Mouse (Mus musculus): Measurements from ENCODE around the gene Vamp1. TPM values are rescaled to one million over a fixed set of nuclear protein-coding genes. Genes with fewer than 3 reads are reported as not detected.

Gene Vamp1
- 10 to 100 TPM; 16.4 to 32.8 TPM for total RNA-seq (2021)
- long read RNA-seq, experiment 1, partial matches to known transcripts, result 1 of 10 reads
- long read RNA-seq, experiment 1, other reads (novel, unspliced or antisense), result 7 of 10 reads
- long read RNA-seq, experiment 2, partial matches to known transcripts, result 1 of 9 reads
- long read RNA-seq, experiment 2, other reads (novel, unspliced or antisense), result 7 of 9 reads

DNA sequence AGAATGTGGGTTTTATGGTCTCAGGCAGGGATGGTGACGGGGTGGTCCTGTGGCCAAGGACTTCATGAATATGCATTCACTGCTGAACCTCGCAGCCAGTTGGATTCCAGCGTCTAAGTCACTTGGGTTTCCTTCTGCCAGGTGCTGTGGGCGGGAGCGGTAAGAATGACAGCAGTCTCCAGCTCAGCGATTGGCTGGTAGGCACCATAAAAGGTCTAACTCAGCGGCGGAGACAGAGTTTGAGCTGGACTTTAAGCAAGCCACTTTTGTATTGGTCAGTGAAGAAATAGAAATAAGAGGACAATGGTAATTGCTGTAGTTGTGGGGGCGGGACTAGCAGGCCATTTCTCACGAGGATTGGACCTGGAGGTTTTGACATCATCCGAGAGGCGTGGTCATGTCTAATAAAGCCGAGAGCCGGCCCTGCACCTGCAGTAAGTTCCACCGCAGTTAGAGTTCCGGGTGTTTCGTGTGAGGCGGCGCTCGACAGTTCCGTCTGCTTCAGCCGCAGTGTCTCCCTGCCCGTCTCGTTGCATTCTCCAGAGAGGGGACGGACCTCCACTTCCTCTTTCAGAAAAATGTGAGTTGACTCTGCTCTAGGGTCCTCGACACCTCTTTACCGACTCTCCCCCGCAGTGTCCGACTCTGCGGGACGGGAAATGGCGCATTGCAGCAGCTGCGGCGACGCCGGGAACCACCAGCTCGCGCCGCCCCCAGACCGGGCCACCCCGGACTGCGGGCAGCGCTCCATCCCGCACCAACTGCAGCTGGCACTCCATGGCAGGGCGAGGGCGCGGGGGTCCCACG is at the start of gene Vamp1:
Vamp1 (plus strand) TSS at position 404 of the 807 bp plus-strand sequence.
- peak; percentile 96 for DNase-seq

DNA sequence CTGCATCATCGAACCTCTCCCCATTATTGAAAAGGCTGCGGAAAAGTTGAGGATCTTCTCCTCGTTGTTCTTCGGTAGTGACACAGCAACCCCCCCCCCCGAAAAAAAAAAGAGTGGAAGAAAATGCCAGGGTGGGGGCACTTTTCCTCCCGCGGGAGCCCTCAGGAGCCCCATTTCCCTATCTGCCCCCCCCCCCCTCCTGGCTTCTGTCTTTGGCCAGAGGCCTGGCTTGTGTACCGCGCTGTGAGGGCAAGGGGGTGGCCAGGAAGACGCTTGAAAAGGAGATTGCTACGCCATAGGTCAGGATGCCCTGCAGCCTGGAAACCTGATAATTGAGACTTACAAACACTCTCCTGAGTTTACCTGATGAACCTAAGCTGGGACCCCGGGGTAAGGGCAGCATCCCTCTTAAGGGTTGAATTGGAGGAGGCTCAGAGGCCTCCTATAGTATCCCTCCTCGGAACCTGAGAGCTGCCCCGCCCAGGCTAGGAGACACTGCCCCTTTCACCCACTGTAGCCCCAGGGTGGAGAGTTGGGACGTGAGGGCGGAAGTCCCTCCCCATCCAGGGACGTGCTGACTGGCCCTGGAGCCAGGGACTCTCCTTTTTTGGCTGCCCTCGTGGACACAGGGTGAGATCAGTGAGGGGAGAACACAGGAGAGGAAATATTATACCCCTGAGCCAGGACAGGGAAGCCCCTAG is 49.1 kb upstream of the Vamp1 start, which contains the start of gene Gapdh:
Gapdh (minus strand) TSS at position 417 of the 701 bp plus-strand sequence.
- peak; percentile 93 for DNase-seq

DNA sequence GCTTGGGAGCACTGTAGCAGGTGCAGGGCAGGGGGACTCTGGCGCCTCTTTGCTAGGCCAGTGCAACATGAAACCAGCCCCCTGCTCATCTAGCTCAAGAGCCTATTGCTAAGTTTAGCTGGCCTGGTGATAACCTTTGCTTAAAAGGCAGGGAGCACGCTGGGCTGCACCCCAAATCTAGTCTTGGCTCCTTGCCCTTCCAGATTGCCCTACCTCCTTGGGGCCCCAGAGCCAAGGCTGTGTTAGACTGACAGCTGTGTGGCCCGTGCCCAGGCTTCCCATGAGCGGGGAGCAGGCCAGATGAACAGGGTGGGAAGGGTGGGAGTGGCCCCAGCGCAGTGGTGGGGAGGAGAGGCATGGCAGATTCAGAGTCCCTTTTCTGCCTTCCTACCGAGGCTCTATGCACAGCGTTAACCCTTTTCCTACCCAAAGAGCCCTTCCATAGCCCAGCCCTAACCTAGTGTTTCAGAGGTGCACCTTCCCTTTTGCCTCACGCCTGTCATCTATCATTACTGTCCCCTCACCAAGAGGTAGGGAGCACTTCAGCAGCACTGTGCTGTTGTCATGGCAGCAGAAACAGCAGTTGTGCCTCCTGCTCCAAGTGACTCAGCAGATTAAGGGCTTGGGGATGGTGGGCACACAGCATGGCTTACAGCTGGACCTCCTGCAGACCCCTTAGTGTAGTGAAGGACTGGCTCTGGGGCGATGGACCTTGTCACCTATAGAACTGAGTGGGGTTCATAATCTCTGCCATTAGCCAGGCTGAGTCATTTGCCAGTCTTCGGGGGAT is 48.3 kb upstream of the Vamp1 start:
- peak; percentile 73 for DNase-seq

DNA sequence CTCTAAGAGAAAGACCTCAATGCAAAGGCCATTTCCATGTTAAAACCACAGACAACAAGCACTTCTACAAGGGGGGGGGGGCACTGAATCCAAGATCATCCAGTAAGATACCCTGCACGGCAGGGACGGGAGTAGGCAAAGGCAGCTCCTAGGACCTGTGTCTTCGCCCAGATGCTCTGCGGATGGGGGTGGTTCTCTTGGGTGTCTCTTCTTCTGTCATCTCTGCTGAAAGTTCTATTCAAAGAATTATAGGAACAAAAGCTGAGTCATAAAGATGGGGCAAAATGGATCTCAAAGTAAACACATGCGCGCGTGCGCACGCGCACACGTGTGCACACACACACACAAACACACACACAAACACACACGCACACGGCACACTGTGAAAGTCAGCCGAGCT is 47.3 kb upstream of the Vamp1 start:
- DNase-seq, result no peak

- no peak for DNase-seq
These were observed 45.2 kb upstream of the Vamp1 start for GRCm38 (mm10) chr6:125170194-125170593.

DNA sequence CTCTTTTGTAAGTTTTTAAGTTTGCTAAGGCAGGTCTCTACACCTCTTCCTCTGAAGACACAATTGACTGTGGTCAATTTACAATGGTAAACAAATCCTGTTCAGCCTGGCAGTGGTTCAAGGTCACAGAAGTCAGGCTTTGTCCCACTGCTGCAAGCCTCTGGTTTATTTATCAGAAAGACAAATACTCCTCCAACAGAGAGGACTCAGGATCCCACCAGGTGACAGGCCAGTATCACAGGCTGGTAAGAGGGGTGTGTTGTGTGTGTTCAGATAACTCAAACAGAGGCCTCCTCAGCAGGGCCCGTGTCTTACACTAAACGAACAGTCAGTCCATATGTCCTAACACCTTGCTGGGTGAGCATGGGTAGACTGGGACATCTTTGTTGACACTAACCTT is 42.9 kb upstream of the Vamp1 start:
- no peak for DNase-seq

GRCm38 (mm10) chr6:125173256-125173655 is 42.1 kb upstream of the Vamp1 start:
- peak; percentile 81 for DNase-seq

- no peak for DNase-seq
These were observed 39.9 kb upstream of the Vamp1 start for GRCm38 (mm10) chr6:125175469-125175868.

- DNase-seq, result peak; percentile 48
These were observed 35.8 kb upstream of the Vamp1 start for GRCm38 (mm10) chr6:125179601-125180000.

DNA sequence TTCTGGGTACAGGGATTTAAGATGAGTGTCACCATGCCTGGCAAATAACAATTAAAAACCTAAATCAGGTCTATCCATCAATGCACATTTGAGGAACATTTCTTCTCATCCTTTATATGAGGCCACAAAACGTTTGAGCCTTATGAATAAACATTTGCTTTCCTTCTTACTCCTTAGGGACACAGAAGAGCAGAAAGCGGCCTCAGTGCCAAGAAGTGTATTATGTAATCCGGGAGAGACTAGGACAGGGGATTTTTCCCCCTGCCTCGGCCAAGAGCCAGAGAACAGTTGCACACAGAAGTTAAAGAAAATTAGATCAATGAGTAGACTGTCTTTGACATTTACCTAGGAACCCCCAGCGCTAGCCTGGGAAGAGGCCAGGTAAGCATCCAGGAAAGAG is 33.2 kb upstream of the Vamp1 start:
- no peak for DNase-seq

GRCm38 (mm10) chr6:125186203-125186602 is 29.1 kb upstream of the Vamp1 start:
- no peak for DNase-seq

DNA sequence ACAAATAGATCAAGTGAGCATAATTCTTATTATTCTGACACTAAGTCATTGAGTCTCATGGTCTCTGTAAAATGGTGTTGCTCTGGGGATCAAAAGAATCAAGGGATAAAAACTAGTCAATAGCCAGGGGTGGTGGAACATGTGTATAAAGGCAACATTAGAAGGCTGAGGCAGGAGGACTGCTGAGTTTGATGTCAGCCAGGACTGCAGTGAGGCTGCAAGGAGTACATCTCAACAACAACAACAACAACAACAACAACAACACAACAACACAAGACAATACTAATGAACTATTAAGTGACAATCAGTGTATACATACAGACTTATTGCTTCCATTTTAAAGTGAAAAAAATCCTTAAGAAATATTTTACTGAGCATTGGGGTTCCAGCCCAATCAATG is 24.5 kb upstream of the Vamp1 start:
- DNase-seq, result no peak

GRCm38 (mm10) chr6:125191332-125192015 is 23.9 kb upstream of the Vamp1 start, which contains the start of the genes Ncapd2 and Mrpl51:
TSS of gene Ncapd2 (minus strand) at chr6:125191701.
TSS of gene Mrpl51 (plus strand) at chr6:125191801.
- DNase-seq, result peak; percentile 99

- DNase-seq, result peak; percentile 95
These were observed 23.2 kb upstream of the Vamp1 start for GRCm38 (mm10) chr6:125192016-125192714.

DNA sequence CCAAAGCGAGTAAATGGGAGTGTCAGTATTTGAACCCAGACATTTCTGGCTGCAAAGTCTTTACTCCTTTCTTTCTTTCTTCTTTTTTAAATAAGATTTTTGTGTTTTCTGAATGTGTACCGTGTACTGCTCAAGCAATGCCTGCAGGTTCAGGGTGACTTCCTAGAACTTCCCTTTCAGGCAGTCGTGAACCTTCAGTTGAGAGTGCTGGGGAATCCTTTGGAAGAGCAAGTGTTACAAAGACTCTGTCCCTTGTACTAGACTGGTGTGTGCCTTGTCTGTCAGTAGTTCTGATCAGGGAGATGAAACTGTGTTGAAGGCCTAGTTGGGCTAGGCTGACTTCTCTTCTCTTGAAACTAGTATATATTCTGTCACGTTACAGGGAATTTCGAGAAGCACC is 22.5 kb upstream of the Vamp1 start:
- no peak for DNase-seq

DNA sequence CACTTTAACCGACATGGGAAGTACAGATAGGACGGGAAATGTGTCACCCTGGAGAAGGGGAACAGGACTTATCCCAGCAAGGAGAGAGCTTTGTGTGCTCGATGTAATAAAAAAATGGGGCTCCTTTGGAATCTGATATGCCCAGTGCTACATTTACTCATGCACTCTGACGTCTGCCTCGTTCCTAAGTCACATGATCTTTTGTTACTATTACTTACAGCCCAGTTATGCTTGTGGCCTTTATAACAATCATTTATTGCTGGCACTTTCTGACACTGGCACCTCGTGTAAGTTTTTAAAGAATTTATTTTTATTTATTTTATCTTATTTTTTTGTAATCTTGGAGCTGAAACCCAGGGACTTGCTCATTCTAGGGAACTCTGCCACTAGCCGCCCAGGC is 22.0 kb upstream of the Vamp1 start:
- no peak for DNase-seq

- no peak for DNase-seq
These were observed 19.7 kb upstream of the Vamp1 start for GRCm38 (mm10) chr6:125195541-125196075.

DNA sequence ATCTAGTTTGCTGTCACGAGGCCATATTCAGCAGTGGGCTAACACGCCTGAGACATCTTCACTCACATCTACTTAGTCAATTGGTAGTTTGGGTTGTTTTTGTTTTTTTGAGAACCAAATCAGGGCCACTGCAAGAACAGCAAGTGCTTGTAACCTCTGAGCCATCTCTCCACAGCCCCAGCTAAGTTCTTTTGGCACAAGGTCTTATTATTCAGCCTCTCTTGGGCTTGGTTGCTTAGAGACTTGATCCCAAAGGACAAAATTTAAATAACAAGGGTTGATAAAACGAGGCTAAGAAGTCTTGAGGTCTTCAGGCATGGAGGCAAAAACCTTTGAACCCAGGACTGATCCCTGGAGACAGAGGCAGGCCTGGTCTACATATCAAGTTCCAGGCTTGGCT is 19.1 kb upstream of the Vamp1 start:
- DNase-seq, result no peak

GRCm38 (mm10) chr6:125197166-125197565 is 18.2 kb upstream of the Vamp1 start:
- DNase-seq, result no peak

DNA sequence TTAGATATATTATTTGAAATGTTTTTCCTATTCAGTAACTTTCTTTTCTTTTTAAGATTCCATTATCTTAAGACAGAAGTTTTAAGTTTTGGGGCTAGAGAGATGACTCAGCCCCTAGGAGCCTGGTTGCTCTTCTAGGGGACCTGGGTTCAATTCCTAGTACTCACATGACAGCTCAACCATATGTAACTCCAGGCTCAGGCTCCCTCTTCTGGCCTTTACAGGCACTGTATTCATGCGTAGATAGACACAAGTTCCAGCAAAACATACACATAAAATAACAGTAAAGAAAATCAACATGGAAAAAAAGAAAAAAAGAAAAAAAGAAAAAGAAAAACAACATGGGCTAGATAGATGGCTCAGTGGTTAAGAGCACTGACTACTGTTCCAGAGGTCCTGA is 4.9 kb upstream of the Vamp1 start:
- no peak for DNase-seq

DNA sequence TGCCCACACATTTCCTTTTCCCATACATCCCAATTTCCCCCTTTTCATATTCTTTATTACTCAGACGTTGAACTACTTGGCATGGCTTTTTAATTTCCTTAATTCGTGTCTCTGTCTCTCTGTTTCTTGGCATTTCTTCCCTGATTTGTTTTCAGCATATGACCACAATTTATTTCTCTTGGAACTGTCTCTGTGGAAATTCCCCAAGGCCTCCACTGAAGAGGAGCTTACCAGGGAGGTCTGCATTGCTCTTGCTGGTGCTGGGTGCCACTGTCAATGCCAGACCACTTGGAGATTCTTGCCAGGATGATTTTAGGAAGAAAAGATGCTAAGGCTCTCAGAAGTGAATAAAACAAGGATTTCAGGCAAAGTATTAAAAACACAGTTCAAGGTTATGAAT is 2.7 kb upstream of the Vamp1 start:
- DNase-seq, result peak; percentile 50
